In genomic region chr14:99218396-99219012, GRCm38 (mm10) we compare ENCODE assay signal across 21 mouse cellular contexts.
"Had no signal": no experiment of that assay in that cellular context is flagged by ENCODE, and none has a peak within 500 bp of the region (broad histone marks: within the 10 kb centered on the region; RNA-seq: fewer than 3 reads in every experiment).

No protein-coding gene starts in this region.

- H3K9me3 ChIP-seq: lung, embryonic 15.5 days; midbrain, embryonic 10.5 days; midbrain, embryonic 12.5 days; neural tube, embryonic 13.5 days; neural tube, embryonic 15.5 days; stomach, embryonic 15.5 days had no signal

- H3K27me3 ChIP-seq: lung, embryonic 15.5 days; midbrain, embryonic 12.5 days; neural tube, embryonic 13.5 days; neural tube, embryonic 15.5 days; stomach, embryonic 15.5 days had no signal

- ATAC-seq: liver, postnatal 0 days; midbrain, embryonic 16.5 days had no signal

- H3K27ac ChIP-seq: lung, embryonic 15.5 days; midbrain, embryonic 10.5 days; midbrain, embryonic 12.5 days; neural tube, embryonic 13.5 days; neural tube, embryonic 15.5 days; stomach, embryonic 15.5 days; stomach, postnatal 0 days had no signal

- H3K9ac ChIP-seq: liver, postnatal 0 days; lung, embryonic 15.5 days; midbrain, embryonic 12.5 days; neural tube, embryonic 13.5 days; neural tube, embryonic 15.5 days; stomach, embryonic 15.5 days had no signal

- H3K36me3 ChIP-seq: lung, embryonic 15.5 days; stomach, embryonic 15.5 days had no signal

- H3K4me3 ChIP-seq: lung, embryonic 15.5 days; midbrain, embryonic 10.5 days; midbrain, embryonic 12.5 days; myocyte; neural tube, embryonic 13.5 days; neural tube, embryonic 15.5 days; stomach, embryonic 15.5 days had no signal

- H3K4me2 ChIP-seq: lung, embryonic 15.5 days; midbrain, embryonic 12.5 days; neural tube, embryonic 13.5 days; stomach, embryonic 15.5 days had no signal

- DNase-seq: liver, postnatal 0 days; lung, adult 2 months; lung, postnatal 10 days; lung, postnatal 4 days; midbrain, embryonic 14.5 days; retina, postnatal 1 day; right cerebral cortex, adult 18-20 months; right cerebral cortex, postnatal 25 days; right cerebral cortex, postnatal 4 days; thymus, adult 2 months; thymus, postnatal 25 days; thymus, postnatal 4 days had no signal

- H3K4me1 ChIP-seq: lung, embryonic 15.5 days; stomach, embryonic 15.5 days had no signal
